Mouse (Mus musculus) hindbrain, embryonic 12.5 days (tissue): ENCODE results near the gene Nbdy. TPM values are rescaled to one million over a fixed set of nuclear protein-coding genes. Genes with fewer than 3 reads are reported as not detected.

Source experiments
- polyA plus RNA-seq: library from polyadenylated mRNA; unstranded; fragments of >200 nt; fragmentation: Nextera tagmentation; extraction: Ambion mirVana; gene quantifications from 2 replicates; pipeline ENCODE4 v1.2.1, GENCODE M21; 2016

Gene Nbdy
- polyA plus RNA-seq, 1 experiment from 2014 or later: 91.6 TPM

Other genes with a start within 250 kb of the Nbdy start
- 52.6 and 56.4 TPM in 2 replicates for gene Ubqln2, start 225.4 kb upstream of the Nbdy start, polyA plus RNA-seq
- gene Cypt3, start 165.0 kb upstream of the Nbdy start, polyA plus RNA-seq: not detected in 2 replicates
- 5.0 and 5.3 TPM in 2 replicates for gene Kctd12b, start 27.2 kb upstream of the Nbdy start, polyA plus RNA-seq
- 19.9 and 24.5 TPM in 2 replicates for gene Spin2c, start 108.6 kb downstream of the Nbdy start, polyA plus RNA-seq